Mouse (Mus musculus) spleen, postnatal 36 days (tissue): Measurements from ENCODE around the gene Klra1.
A peak's percentile ranks its signal among the peaks of the same experiment; 100 is the strongest.
"Not testable (repeated sequence)": the region's sequence is repeated elsewhere in the genome, so short reads cannot be mapped to it uniquely, and the experiment has no call there.

Experiments used
- DNase-seq, 2 experiments: peaks; one replicate each; pipeline ENCODE4 v3.0.0; 2022; ENCODE audit warnings: low spot score in 2 of 2, mixed read lengths in 1 of 2

Gene Klra1

DNA sequence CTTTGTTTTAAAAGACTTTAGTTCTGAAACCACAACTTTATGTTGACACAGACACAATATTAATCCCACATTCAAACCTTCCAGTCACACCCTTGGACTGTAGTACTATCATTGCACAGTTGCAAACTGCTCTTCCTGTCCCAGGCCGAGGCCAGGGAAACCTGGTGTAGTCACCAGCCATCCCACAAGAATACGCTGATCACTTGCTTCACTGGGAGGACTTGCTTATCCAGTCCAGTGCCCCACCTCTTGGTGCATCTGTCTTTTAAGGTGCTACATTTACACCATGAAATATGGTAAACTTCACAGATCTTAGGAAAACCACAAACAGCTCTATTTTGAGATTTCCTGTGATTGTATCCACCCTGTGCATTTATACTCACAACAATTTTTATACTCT, at the start of gene Klra1:
Gene Klra1 (minus strand): TSS at position 125 of the 400 bp plus-strand sequence.
- no peak for DNase-seq

DNA sequence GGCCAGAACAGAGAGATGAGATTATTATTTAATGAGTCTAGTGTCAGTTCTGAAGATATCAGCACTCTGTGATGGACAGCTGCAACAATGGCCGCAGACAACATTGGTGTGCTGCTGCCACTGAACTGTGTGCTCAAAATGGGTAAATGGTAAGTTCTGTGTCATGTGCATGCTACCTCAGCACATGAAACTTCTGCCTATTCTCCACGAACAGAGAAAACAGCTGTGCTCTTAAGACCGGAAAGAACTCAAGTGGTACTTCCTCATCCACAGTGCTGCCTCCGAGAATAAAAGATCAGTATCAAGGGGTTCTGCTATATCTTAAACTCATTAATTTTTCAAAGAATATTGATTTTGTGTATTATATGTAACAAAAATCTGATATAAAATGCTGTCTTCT, 42.8 kb upstream of the Klra1 start:
- DNase-seq, result peak; percentile 2 to 16

DNA sequence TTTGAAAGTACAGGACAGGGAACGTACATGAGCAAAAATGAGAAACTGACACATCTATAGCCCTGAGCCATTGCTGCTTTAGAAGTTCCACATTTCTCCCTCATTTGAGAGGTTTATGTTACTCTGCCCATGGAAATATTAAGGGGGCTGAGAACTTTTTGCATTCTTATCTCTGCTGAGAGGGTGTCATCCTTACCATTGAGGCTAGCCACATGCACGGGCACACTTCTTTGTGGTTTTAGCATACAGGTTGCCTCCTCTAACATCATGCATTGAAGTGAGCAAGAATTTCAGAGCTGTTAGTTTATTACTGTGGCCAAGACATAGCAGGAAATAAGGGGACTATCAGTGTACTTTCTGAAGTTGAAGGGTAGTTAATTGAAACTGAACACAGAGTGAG, 32.5 kb upstream of the Klra1 start:
- no peak for DNase-seq

DNA sequence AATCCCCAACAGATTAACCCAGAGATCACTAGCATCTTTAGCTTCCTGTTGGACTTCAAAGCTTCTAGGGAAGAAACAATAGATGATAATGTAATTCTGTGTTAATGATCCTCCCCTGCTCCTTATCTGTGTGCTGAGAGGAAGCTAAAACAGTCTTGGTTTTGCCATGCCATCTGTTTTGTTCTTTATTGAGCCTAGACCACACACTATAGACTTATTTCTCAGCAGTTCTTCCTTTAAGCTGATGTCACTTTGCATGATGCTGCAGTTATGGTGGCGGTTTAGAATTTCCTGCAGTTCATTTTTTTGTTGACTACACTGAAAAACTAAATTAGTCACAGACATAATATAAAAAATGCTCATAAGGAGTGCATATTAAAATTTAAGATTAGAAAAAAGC, 18.2 kb upstream of the Klra1 start:
- DNase-seq, result no peak

DNA sequence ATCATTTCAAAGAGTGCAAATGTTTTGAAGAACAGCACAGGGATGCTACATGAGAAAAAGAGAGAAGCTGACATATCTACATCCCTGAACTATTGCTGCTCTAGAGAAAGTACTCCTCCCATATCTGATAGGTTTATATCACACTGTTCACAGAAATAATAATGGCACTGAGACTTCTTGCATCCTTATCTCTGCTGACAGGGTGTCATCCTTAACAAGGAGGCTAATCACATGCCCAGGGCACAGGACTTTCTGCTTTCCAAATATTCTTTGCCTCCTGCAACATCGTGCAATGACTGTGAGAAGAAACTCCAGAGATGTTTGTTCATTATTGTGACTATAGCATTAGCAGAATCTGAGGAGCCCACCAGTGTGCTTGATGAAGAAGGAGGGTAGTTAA, 871 bp downstream of the Klra1 start:
- DNase-seq, result no peak

- no peak for DNase-seq
Observed at GRCm38 (mm10) chr6:130382375-130382774, 4.3 kb downstream of the Klra1 start.

DNA sequence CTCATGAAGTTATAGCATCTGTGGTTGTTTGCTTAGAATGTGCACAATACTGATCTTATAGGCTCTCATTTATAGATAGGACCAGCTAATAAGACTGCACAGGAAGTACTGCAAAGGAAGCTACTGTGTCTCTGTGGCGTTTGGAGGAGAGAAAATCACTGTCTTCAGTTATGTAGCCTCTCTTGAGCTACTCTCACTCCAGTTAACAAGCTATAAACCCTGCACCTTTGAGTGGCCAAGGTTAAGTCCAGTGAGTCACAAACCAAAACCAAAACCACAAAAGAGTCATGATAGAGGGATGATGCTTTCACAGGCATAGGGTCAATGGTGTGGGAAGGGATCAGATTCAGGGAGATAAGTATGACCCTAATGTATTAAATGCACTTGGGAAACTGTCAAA, 41.3 kb downstream of the Klra1 start:
- not testable (repeated sequence) for DNase-seq

- not testable (repeated sequence) for DNase-seq
Observed at GRCm38 (mm10) chr6:130341973-130342372, 44.7 kb downstream of the Klra1 start.

- DNase-seq, result no peak
Observed at GRCm38 (mm10) chr6:130337411-130337810, 49.3 kb downstream of the Klra1 start, which contains the start of gene Klra3. Gene Klra3 (minus strand): TSS chr6:130337574.
